Mouse (Mus musculus): ENCODE measurements around the gene Dmrtc1a. TPM values are rescaled to one million over a fixed set of nuclear protein-coding genes. Genes with fewer than 3 reads are reported as not detected.
"Not testable (repeated sequence)": the region's sequence is repeated elsewhere in the genome, so short reads cannot be mapped to it uniquely, and the experiment has no call there.

Gene Dmrtc1a
- total and polyA plus RNA-seq, 3 experiments: not detected

- no peak for DNase-seq (ENCODE audit: low spot score)
- H3K4me3 ChIP-seq (ENCODE audit: low read depth, low read length): no peak within 1 kb of the TSS
- TF ChIP-seq POLR2AphosphoS5 (IDR thresholded peaks at IDR 0.05; ENCODE audit: insufficient replicate concordance, low read depth, low read length): no peak
- no peaks in the 10 kb centered on the region for H3K36me3 ChIP-seq (replicated peaks)
- H3K4me1 ChIP-seq (ENCODE audit: insufficient read depth, low read depth, low read length): no peaks in the 10 kb centered on the region
- no peak for ATAC-seq (ENCODE audit: extremely low read depth, insufficient number of reproducible peaks, low FRiP score, poor library complexity, severe bottlenecking)
- no peaks in the 10 kb centered on the region for H3K27me3 ChIP-seq (ENCODE audit: insufficient read depth, low read length)
- no peaks in the 10 kb centered on the region for H3K9me3 ChIP-seq (replicated peaks)
These were observed 40.6 kb downstream of the Dmrtc1a start, which contains the start of gene 1700031F05Rik for GRCm38 (mm10) chrX:102867871-102868270. Gene 1700031F05Rik, minus strand, starts transcription at chrX:102867971.

GRCm38 (mm10) chrX:102854516-102854915 is 54.0 kb downstream of the Dmrtc1a start, which contains the start of gene Dmrtc1c2:
Gene Dmrtc1c2, minus strand, starts transcription at chrX:102854616.
- not testable (repeated sequence) for H3K4me3 ChIP-seq (ENCODE audit: low read depth, low read length); ATAC-seq (ENCODE audit: extremely low read depth, insufficient number of reproducible peaks, low FRiP score, poor library complexity, severe bottlenecking); H3K4me1 ChIP-seq (ENCODE audit: insufficient read depth, low read depth, low read length); H3K9me3 ChIP-seq (replicated peaks); DNase-seq (ENCODE audit: low spot score); H3K36me3 ChIP-seq (replicated peaks); H3K27me3 ChIP-seq (ENCODE audit: insufficient read depth, low read length)

Other genes starting within 250 kb of the Dmrtc1a start
- not detected in 2 replicates for gene Gm3880, start 221.7 kb downstream of the Dmrtc1a start, total RNA-seq (2014; fragmentation: Nextera tagmentation)
- not detected in 2 replicates for gene Gm3880, start 221.7 kb downstream of the Dmrtc1a start, total RNA-seq (2017)
- not detected in 2 replicates for gene Gm3880, start 221.7 kb downstream of the Dmrtc1a start, polyA plus RNA-seq (2012)
- gene Gm9112, start 201.1 kb downstream of the Dmrtc1a start, total RNA-seq (2014; fragmentation: Nextera tagmentation): not detected in 2 replicates
- not detected in 2 replicates for gene Gm9112, start 201.1 kb downstream of the Dmrtc1a start, total RNA-seq (2017)
- not detected in 2 replicates for gene Gm9112, start 201.1 kb downstream of the Dmrtc1a start, polyA plus RNA-seq (2012)
- gene Dmrtc1b, start 200.8 kb downstream of the Dmrtc1a start, total RNA-seq (2014; fragmentation: Nextera tagmentation): not detected in 2 replicates
- not detected in 2 replicates for gene Dmrtc1b, start 200.8 kb downstream of the Dmrtc1a start, total RNA-seq (2017)
- not detected in 2 replicates for gene Dmrtc1b, start 200.8 kb downstream of the Dmrtc1a start, polyA plus RNA-seq (2012)
- not detected in 2 replicates for gene Dmrtc1c1, start 105.7 kb downstream of the Dmrtc1a start, total RNA-seq (2014; fragmentation: Nextera tagmentation)
- not detected in 2 replicates for gene Dmrtc1c1, start 105.7 kb downstream of the Dmrtc1a start, total RNA-seq (2017)
- not detected in 2 replicates for gene Dmrtc1c1, start 105.7 kb downstream of the Dmrtc1a start, polyA plus RNA-seq (2012)
- not detected in 2 replicates for gene Dmrtc1c2, start 54.1 kb downstream of the Dmrtc1a start, total RNA-seq (2014; fragmentation: Nextera tagmentation)
- gene Dmrtc1c2, start 54.1 kb downstream of the Dmrtc1a start, total RNA-seq (2017): not detected in 2 replicates
- gene Dmrtc1c2, start 54.1 kb downstream of the Dmrtc1a start, polyA plus RNA-seq (2012): not detected in 2 replicates
- not detected in 2 replicates for gene 1700031F05Rik, start 40.7 kb downstream of the Dmrtc1a start, total RNA-seq (2014; fragmentation: Nextera tagmentation)
- gene 1700031F05Rik, start 40.7 kb downstream of the Dmrtc1a start, total RNA-seq (2017): not detected in 2 replicates
- not detected in 2 replicates for gene 1700031F05Rik, start 40.7 kb downstream of the Dmrtc1a start, polyA plus RNA-seq (2012)
- gene 1700011M02Rik, start 218 bp upstream of the Dmrtc1a start, total RNA-seq (2014; fragmentation: Nextera tagmentation): not detected in 2 replicates
- not detected in 2 replicates for gene 1700011M02Rik, start 218 bp upstream of the Dmrtc1a start, total RNA-seq (2017)
- not detected in 2 replicates for gene 1700011M02Rik, start 218 bp upstream of the Dmrtc1a start, polyA plus RNA-seq (2012)
- gene 1700018G05Rik, start 19.7 kb upstream of the Dmrtc1a start, total RNA-seq (2014; fragmentation: Nextera tagmentation): not detected in 2 replicates
- gene 1700018G05Rik, start 19.7 kb upstream of the Dmrtc1a start, total RNA-seq (2017): not detected in 2 replicates
- not detected in 2 replicates for gene 1700018G05Rik, start 19.7 kb upstream of the Dmrtc1a start, polyA plus RNA-seq (2012)

All from G1E (cell line).